Mouse (Mus musculus) heart, postnatal 25 days (tissue): ENCODE results near the gene Sox6. TPM values are rescaled to one million over a fixed set of nuclear protein-coding genes. Genes with fewer than 3 reads are reported as not detected.

Experiments
- DNase-seq: peaks from one replicate; pipeline ENCODE4 v3.0.0; 2022; ENCODE audit warnings: low spot score
- intact Hi-C: fragments of 180-260 bp; cut with DNase I; formaldehyde crosslinking; loops from one replicate; pipeline ENCODE4 v1.15.1; 2025
- total RNA-seq, 2 experiments: library from RNA; stranded (reverse); gene quantifications; 2 replicates each; pipeline ENCODE4 v1.2.3; 2021

The Sox6 gene
- total RNA-seq, 2 experiments from 2014 or later = 27.4 to 36.9 TPM

DNA sequence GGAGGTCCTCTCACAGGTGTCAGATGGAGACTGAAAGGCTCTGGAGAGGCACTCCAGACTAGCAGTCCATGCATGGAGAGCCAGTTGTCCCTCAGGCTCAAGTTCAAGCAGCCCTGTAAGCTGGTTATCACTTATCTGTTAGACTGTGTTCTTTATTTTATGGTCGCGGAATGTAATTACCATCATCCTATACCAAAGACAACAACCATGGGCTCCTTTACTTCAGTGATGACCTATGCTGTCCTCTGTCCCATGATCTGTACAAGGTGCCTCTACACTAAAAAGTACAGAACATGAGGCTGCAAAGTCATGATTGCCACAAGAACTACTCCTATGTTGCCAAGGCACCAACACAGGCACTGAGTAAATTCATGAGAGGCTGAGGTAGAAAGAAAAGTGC, 259.1 kb downstream of the Sox6 start:
- intact Hi-C loops = no loop called here

DNA sequence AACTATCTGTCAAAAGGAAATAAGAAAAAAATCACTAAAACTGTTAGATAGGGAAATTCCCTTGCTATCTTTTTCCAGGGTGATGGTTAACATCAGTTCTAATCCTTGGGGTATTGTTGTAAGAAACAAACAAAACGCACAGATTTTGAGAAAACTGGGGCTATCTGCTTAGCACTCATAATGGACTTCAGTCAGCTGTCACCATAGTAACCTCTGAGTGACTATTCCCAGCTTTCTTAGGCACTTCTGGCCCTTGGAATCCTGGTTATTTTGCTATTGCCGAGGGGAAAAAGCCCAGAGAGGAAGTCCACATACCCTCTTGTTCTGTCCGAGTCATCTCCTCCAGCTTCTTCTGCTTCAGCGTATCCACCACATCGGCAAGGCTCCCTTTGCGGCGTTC, 261.9 kb downstream of the Sox6 start:
- no peak for DNase-seq
- intact Hi-C loops = no loop called here

More for the DNA sequence above, 259.1 kb downstream of the Sox6 start:
- DNase-seq = no peak

DNA sequence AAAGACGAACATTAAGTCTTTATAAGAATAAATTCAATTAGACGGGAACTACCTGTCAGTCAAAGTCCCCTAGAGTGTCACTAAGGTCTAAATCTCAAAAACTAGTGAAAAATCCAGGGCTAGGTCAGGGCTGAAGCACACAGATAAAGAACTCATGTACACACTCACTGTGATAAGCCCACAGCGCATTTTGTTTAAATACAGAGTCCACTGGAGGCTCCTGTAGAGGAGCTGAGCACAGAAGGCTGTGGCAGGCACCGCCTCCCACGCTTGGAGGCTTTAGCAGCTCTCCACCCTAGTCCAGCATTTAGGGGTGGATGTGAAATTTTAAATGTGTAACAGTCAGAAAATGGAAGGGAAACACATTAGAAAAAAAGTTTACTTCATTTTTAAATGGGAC, 262.3 kb downstream of the Sox6 start:
- intact Hi-C loops = no loop called here
- no peak for DNase-seq

DNA sequence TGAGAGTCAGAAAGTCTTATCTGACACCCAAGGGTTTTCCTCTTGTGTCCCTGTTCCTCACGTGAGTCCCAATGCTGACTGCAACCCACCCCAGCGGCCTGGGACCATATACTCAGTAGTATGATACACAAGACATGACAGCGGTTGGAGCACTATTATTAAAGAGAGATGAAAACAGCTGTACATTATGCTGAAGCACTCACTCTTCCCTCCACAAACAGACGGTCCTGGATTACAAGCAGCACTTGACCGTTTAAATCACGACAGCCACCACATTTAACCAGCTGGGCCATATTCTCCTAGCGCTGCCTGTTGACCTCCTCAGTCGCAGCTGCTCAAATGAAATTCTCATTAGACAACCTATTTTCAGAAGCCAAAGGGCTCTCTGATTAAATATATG, 272.3 kb downstream of the Sox6 start:
- no peak for DNase-seq
- intact Hi-C loops = no loop called here

DNA sequence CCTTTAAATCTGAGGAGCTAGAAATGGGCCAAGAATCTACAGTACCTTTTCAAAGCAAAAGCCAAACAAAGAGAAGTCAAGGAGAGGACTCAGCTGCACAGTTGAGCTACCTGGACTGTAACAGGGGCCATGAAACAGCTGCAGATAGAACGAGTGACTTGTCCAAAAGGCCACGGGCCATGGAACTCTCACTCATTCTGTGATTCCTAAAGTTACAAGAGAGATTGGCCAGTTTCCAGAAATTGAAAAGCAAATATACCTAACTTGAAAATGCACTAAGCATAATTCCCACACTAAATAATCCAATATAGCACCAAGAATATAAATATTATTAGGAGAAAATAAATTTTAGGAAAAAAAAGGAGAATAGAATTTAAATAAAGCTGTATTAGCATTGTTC, 274.7 kb downstream of the Sox6 start:
- intact Hi-C loops = no loop called here
- DNase-seq = no peak

DNA sequence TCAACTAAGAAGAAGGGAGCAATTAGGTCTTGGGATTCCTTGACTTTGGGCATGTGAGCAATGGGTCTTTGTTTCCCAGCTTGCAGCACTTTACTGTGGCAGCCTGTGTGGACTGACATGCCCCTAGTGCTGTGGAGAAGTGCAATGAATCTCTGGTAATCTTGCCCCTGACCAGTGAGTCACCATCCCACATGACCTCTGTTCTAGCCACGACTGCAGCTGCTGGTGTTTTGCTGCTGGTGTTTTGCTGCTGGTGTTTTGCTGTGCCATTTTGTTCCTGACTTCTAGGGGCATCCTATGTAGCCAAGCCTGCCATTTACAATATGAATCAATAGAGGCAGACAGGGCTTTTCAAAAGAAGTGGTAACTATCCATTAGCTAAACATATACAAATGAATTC, 280.4 kb downstream of the Sox6 start:
- DNase-seq = no peak
- intact Hi-C loops = no loop called here

DNA sequence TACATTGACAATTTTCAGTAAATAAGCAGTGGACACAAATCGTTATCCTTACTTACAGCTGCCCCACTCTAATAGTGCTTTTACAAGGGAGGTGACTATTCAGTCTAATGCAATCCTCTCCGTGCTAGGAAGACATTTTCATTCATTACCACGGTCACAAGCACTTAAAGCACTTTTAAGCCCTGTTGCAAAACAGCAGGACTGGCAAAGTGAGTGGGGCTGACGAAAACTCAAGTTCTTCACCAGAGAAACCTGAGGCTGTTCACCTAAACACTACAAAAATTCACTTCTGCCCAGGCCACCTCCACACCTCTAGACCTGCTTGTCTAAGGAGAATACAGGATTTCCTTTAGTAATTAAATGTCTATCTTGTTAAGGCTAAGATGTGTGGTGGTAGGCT, 283.3 kb downstream of the Sox6 start:
- intact Hi-C loops = no loop called here
- no peak for DNase-seq

DNA sequence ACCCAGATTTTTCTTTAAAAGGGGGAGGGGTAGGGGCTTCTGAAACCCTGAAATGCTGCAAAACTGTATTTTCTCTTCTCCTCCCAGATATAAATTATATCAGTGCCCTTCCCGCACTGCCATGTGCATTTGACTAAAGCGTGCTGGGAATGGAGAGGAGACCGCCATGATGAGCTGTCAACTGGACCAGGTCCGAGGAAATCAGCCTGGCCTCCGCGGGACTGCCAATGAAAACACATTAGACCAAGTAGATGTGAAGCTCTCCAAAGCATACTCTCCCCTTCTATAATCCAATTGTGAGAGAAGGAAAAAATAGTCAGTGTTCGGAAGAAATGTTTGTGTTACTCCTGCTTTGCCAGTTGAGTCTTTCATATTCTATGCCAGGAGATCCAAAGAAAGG, 284.4 kb downstream of the Sox6 start:
- peak; percentile 18 for DNase-seq
- intact Hi-C loops = no loop called here

DNA sequence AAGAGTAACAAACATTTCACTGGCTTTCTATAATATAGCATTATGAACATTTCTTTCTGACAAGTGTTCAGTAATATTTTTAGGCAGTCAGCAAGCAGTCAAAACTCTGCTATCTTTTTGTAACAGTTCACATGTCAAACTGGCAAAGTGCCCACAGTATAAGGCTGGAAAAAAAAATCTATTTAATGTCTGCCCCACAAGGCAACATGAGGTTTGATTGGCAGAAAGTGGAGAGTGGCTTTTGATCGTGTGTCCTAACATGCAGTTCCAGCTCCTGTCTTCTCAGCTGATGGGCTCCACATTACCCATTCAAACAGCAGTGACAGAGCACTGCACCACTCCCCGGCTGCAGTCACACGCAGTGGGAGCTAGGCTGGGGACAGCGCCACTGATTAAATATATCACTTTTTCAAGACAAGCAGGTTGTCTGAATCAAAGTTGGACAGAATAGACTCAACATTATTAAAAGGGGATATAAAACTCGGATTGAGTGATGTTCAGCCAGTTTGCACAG, 286.4 kb downstream of the Sox6 start:
- no peak for DNase-seq
- intact Hi-C loops = no loop called here

DNA sequence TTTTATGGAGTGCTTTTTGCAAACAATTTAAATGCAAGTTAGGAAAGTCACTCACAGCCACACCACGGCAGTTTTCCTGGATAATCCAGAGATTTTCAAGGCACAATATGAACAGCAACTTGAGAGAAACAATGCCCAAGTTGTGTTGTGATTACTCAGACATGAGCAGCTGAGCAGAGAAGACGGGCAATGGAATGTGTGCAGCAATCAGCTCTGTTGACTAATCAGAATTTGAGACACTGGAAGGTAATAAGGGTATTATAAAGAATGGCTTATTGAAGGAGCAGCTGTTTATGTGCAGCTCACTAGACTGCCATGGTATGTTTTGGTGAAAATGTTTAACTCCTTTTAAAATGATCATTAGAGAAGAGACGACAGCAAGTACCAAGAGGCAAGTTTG, 287.5 kb downstream of the Sox6 start:
- intact Hi-C loops = no loop called here

DNA sequence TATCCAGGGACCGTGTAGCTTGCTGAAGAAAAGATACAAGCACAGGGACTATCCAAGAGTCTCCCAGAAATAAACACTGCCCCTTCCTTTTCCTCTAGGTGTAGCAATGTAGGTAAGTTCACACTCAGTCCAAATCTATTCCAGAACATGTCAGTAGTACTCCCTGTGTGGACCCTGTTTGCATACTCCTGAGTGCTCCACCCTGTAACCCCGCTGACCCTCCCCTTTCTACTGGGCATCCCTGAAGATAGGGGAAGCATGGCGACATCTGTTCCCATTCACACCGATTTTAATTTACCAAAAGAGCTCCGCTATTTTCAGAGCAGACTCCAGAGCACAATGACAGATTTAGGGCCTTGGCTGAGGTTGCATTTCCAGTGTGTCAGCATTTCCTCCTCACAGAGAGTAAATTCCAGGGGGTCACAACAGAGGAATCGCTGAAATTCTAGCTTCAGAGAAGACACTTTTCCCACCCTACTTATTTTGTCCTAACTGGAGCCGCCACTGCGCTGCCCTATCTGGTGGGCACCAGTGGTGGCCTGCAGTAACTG, 288.2 kb downstream of the Sox6 start:
- DNase-seq = no peak
- intact Hi-C loops = no loop called here

More for the DNA sequence above, 287.5 kb downstream of the Sox6 start:
- no peak for DNase-seq

DNA sequence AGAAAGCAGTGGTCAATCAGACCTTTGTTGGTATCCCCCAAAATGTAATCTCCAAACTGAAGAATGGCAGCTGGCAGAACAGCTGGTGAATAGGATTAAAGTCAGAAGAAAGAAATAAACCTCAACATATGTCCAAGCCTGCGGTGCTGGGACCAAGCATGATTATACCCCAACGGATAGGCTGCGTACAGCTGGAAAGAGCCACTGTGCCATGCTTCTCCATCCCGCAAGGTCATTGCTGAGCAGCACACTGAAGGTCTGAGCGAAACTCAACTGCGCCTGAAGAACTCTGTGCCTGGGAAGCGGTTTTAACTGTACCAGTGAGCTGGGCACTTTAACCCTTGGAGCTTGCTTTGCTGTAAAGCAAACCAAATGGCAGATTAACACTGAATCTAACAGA, 291.1 kb downstream of the Sox6 start:
- intact Hi-C loops = loop anchor here (10.0 kb wide), 1 partner anchor 513 kb away; no protein-coding TSS in a partner anchor
- no peak for DNase-seq

DNA sequence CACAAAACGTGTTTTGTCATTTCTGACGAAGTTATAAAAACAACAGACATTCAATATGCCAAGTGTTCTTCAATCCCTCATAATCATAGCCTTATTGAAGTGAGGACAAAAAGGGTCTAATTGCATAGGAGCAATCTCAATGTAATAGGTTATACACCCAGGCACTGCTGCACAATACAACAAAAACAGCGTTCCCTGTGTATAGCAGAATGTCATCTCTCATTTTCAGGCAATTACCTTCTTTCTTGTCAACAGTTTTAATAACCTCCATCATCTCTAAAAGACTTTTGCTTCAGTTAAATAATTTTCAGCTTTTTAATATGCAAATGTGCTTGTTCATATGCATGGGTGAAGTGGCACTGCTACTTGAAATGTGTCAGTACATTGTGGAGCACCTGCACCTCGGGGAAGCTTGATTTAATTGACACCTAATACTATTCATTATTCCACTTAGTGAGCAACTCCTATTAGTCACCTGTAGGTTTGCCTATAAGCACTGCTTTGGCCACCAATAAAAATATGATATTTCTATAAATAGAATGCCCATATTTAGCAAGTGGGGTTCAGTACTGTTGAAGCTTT, 292.8 kb downstream of the Sox6 start:
- intact Hi-C loops = loop anchor here (10.0 kb wide), 1 partner anchor 511 kb away; no protein-coding TSS in a partner anchor
- DNase-seq = no peak

DNA sequence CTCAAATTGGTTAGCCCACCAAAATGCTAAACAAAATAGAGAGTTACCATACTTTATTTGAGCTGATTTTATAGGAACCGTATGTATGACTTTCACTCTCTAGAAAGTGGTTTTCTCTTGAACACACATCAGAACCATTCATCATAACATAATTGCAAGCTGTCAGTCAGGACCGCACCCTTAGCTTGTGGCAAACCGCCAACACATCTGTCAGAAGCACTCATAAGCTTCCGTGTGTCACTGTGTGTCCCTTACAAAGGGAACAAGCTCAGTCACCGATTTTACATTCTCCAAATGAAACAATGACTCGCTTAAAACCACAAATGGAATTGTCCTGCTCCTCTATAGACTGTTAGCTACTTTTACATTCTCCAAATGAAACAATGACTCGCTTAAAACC, 304.5 kb downstream of the Sox6 start:
- DNase-seq = no peak
- intact Hi-C loops = no loop called here

DNA sequence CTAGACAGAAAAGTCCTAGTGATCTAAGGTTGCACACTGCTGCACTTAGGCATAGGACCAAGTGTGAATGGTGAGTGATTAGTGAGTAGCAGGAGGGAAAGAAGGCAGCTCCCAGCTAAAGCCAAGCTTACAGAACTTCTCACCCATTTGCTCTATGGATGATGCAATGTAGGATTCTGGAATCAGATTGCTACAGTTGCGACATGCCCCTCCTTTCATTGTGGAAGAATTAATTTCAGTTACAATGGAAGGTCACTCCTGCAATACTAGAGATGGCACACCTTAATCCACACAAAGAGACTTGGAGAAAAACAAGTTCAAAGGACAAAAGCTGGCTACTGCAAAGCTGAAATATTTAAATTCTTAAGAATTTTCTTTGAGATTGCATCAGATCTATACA, 305.8 kb downstream of the Sox6 start:
- DNase-seq = no peak

DNA sequence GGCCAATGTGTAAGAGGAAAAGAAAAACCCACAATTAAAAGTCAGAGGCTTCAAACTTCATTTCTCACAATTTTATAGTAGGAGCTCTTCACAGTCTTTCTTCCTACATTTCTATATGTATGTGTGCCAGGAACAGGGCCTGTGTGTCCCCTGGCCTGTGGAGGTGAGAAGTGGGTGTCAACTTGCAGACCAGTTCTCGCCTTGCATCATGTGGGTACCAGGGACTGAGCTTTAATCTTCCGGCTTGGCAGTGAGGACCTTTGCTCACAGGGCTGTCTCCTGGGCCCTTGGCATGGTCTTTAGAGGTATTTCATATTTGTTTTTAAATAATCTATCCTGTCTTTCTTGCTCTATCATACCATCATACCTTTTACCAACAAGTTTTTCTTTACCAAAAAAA, 311.8 kb downstream of the Sox6 start:
- intact Hi-C loops = no loop called here
- DNase-seq = no peak

More for the DNA sequence above, 305.8 kb downstream of the Sox6 start:
- intact Hi-C loops = no loop called here

DNA sequence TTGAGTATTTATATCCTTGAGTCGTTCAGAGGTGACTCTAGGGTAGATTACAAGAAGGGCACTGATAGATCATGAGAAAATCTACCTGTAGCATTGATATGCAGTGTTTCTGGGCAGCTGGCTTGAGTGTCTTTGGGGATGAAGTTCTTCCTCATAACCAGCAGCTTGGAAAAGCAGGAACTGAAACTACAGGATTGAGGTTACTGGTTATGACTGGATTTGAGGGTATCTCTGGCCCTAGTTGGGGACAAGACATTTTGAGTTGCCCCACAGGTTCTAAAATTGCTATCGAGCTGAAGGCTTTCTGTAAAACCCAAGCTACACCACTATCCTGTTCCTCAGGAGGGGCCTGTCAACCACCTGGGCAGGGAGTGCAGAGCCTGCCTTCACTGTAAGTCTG, 314.2 kb downstream of the Sox6 start:
- DNase-seq = no peak
- intact Hi-C loops = no loop called here

DNA sequence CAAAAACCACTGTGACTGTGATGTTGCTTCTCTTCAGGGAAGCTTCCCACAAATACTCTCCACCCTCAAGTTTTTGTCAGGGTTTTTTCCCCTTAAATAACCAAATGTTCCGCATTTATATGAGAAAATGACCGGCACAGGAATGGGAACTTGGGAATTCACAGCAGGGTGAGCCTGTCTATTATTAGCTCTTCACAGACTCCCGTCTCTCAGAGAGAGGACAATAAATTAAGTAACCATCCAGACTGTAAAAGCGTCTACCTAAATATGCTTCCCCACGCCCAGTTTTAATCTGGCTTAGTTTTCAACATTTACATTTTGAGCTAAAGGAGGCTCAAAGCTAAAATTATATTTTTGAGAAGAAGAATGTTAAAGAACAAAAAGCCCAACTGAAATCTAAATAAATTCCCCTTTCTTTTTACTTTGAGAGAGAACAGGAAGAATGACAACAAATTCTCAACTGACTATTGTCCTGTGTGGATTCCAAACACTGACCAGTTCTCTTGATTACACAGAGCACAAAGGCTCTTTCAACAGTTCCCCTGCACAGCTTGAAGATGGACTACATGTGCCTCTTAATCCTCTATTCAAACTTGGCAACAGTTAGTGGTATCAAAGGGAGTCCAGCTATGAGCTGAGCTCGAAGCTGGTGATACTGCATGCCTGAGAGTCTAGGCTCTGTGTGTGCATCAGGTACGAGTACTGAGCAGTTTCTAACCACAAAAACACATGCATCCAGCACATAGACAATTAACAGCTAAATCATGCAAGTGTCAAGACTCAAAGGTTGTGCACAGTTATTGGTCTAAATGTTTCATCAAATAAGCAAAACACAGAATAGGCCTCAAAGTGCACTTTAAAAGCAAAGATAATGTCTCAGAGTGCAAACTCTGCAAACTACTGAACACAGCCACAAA, 316.7 kb downstream of the Sox6 start:
- intact Hi-C loops = no loop called here
- DNase-seq = no peak

DNA sequence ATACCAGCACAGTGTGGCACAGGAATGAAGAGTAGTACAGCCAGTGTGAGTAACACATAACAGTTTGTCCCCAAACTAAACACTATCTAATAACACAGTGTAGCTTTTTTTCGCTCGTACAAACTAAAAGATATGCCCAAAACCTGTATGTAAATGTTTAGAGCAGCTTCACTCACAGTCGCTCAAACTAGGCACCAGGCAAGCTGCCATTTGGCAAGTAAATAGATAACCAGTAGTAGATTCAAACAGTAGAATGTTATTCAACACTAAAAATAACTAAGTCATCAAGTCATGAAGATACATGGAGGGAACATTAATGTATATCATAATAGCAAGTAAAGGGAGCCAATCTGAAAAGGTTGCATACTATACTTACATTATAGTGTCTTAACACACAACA, 318.8 kb downstream of the Sox6 start:
- DNase-seq = no peak
- intact Hi-C loops = no loop called here

DNA sequence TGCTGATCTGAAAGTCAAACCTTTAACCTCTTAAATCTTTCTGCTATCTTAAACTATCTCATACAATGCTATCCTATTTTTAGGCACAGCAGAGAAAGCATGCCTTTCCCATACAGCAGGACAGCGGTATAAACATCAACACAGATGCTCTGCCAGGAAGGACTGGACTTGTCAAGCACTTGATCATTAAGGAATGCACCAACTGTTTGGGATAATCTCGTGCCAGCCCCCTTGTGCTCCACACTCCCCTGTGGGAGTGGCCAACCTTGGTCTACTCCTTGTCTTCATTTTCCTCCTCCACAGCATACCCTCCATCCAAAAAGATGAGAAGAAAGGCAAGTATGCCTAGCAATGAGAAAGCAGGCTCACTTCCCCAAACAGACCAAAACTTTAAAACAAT, 332.5 kb downstream of the Sox6 start:
- intact Hi-C loops = no loop called here
- DNase-seq = no peak

DNA sequence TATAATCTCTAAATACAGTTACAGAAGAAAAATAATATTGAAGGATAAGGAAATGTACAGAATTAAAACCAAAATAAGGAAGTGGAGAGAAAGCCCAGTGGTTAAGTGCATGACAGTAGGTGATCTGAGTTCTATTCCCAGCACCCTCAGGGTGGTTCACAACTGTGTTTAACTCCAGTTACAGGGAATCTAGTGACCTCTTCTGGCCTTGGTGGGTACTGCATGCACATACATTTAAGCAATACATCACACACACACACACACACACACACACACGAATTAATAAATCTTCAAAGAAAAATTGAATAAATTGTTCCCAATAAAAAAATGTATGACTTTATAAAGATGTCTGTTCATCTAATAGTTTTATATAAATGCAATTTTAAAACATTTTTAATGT, 340.5 kb downstream of the Sox6 start:
- intact Hi-C loops = no loop called here
- DNase-seq = no peak
